In genomic region chr19:47301303-47302190, GRCm38 (mm10) we compare ENCODE assay signal across 9 mouse cellular contexts.
A peak's percentile ranks its signal among the peaks of the same experiment; 100 is the strongest.
DNase-seq lines count a peak whose midpoint lies in the region; ATAC-seq lines count a peak whose summit lies in the region.
"Had no signal": no experiment of that assay in that cellular context is flagged by ENCODE, and none has a peak within 500 bp of the region (broad histone marks: within the 10 kb centered on the region; RNA-seq: fewer than 3 reads in every experiment).

No protein-coding gene starts in this region.

- peak overlapping the region; percentile 10; the same call in 1 of the 2 replicates for H3K4me2 ChIP-seq in kidney, embryonic 14.5 days (replicated peaks; ENCODE audit: low read depth, low read length)
- H3K4me2 ChIP-seq in intestine, embryonic 16.5 days (ENCODE audit: low read depth, low read length), result no peak overlapping the region
- H3K4me2 ChIP-seq in neural tube, embryonic 11.5 days (ENCODE audit: low read depth), result peak overlapping the region; percentile 15

- H3K36me3 ChIP-seq in kidney, embryonic 14.5 days (ENCODE audit: control insufficient read depth, insufficient read depth, low read length), result peaks cover 12% of the 10 kb centered on the region
- peaks cover 76% of the 10 kb centered on the region for H3K36me3 ChIP-seq in embryonic facial prominence, embryonic 10.5 days (replicated peaks)
- no peaks in the 10 kb centered on the region for H3K36me3 ChIP-seq in intestine, embryonic 16.5 days (ENCODE audit: control insufficient read depth, insufficient read depth, low read length)
- H3K36me3 ChIP-seq in neural tube, embryonic 11.5 days (ENCODE audit: control insufficient read depth, insufficient read depth, low read length), result no peaks in the 10 kb centered on the region

- H3K27me3 ChIP-seq in kidney, embryonic 14.5 days (ENCODE audit: control insufficient read depth, insufficient read depth, low read length), result no peaks in the 10 kb centered on the region
- no peaks in the 10 kb centered on the region for H3K27me3 ChIP-seq in embryonic facial prominence, embryonic 10.5 days (replicated peaks; ENCODE audit: low read depth, poor library complexity, severe bottlenecking)
- no peaks in the 10 kb centered on the region for H3K27me3 ChIP-seq in intestine, embryonic 16.5 days (replicated peaks; ENCODE audit: control insufficient read depth, insufficient read depth, low read length)
- no peaks in the 10 kb centered on the region for H3K27me3 ChIP-seq in neural tube, embryonic 11.5 days (ENCODE audit: control insufficient read depth, insufficient read depth, low read length)

- peaks cover 25% of the 10 kb centered on the region for H3K4me1 ChIP-seq in kidney, embryonic 14.5 days (ENCODE audit: control insufficient read depth, insufficient read depth, low read length)
- peaks cover 66% of the 10 kb centered on the region for H3K4me1 ChIP-seq in embryonic facial prominence, embryonic 10.5 days
- peaks cover 23% of the 10 kb centered on the region for H3K4me1 ChIP-seq in intestine, embryonic 16.5 days (ENCODE audit: control insufficient read depth, insufficient read depth, low read length)
- H3K4me1 ChIP-seq in neural tube, embryonic 11.5 days (ENCODE audit: control insufficient read depth, insufficient read depth, low read length), result peaks cover 23% of the 10 kb centered on the region

- 8% methylated on average over 19 of the region's 19 CpGs for WGBS in kidney, embryonic 14.5 days
- WGBS in embryonic facial prominence, embryonic 10.5 days, result 6% methylated on average over 19 of the region's 19 CpGs
- 25% methylated on average over 19 of the region's 19 CpGs for WGBS in intestine, embryonic 16.5 days
- 8% methylated on average over 19 of the region's 19 CpGs for WGBS in neural tube, embryonic 11.5 days

- DNase-seq in kidney, adult 8-10 months, result no peak
- peak; percentile 80 for DNase-seq in embryonic facial prominence, embryonic 10.5 days (ENCODE audit: low spot score)
- peak; percentile 76 for DNase-seq in neural tube, embryonic 11.5 days (ENCODE audit: low spot score)
- DNase-seq in layer of hippocampus, postnatal 25 days (ENCODE audit: extremely low spot score in 1 of 2, low spot score in 1 of 2), result no peak
- DNase-seq in testis, postnatal 14 days (ENCODE audit: low spot score), result no peak
- no peak for DNase-seq in cerebellum, adult 11-12 months
- DNase-seq: cerebellum, postnatal 36 days had no signal

- H3K9ac ChIP-seq in kidney, embryonic 14.5 days (ENCODE audit: low read depth, low read length), result 0 out of 2 replicates have a peak overlapping the region, but pooled peaks have one; percentile 33
- H3K9ac ChIP-seq in intestine, embryonic 16.5 days (ENCODE audit: low read depth, low read length), result no peak overlapping the region; the same call in 1 of the 2 replicates
- peak overlapping the region; percentile 27 for H3K9ac ChIP-seq in neural tube, embryonic 11.5 days (ENCODE audit: low read length)

- no peaks in the 10 kb centered on the region for H3K9me3 ChIP-seq in kidney, embryonic 14.5 days (ENCODE audit: control insufficient read depth, low read length)
- H3K9me3 ChIP-seq in embryonic facial prominence, embryonic 10.5 days, result no peaks in the 10 kb centered on the region
- no peaks in the 10 kb centered on the region for H3K9me3 ChIP-seq in intestine, embryonic 16.5 days (ENCODE audit: control insufficient read depth, low read length)
- H3K9me3 ChIP-seq in neural tube, embryonic 11.5 days (ENCODE audit: control insufficient read depth, low read length), result no peaks in the 10 kb centered on the region

- H3K27ac ChIP-seq in kidney, embryonic 14.5 days (ENCODE audit: low read depth, low read length), result peak overlapping the region; percentile 83
- peak overlapping the region; percentile 86 for H3K27ac ChIP-seq in embryonic facial prominence, embryonic 10.5 days (replicated peaks)
- peak overlapping the region; percentile 64 for H3K27ac ChIP-seq in intestine, embryonic 16.5 days (ENCODE audit: low read length)
- H3K27ac ChIP-seq in neural tube, embryonic 11.5 days (ENCODE audit: low read depth, low read length), result peak overlapping the region; percentile 78

- peak; percentile 64 for ATAC-seq in kidney, embryonic 14.5 days (ENCODE audit: low FRiP score, low TSS enrichment)
- peak; percentile 32 for ATAC-seq in intestine, embryonic 16.5 days
- ATAC-seq in neural tube, embryonic 11.5 days (ENCODE audit: insufficient read depth, low FRiP score, low TSS enrichment), result peak; percentile 86

- H3K4me3 ChIP-seq in kidney, embryonic 14.5 days (ENCODE audit: low read length), result no peak overlapping the region
- H3K4me3 ChIP-seq in embryonic facial prominence, embryonic 10.5 days, result peak overlapping the region; percentile 31
- H3K4me3 ChIP-seq in intestine, embryonic 16.5 days (ENCODE audit: low read length), result no peak overlapping the region
- H3K4me3 ChIP-seq in neural tube, embryonic 11.5 days (ENCODE audit: low read depth, low read length), result no peak overlapping the region

Comparison
In these comparisons a context has a peak if more than half of its experiments do, and no peak if none do; other contexts are left out.
1. ATAC-seq: peak in every context shown above with its lines; median percentile 86 in neural tube, embryonic 11.5 days; 64 in kidney, embryonic 14.5 days; 32 in intestine, embryonic 16.5 days.
2. DNase-seq: peak in embryonic facial prominence, embryonic 10.5 days (single experiment) and neural tube, embryonic 11.5 days (single experiment); none in kidney, adult 8-10 months (0 of 2), layer of hippocampus, postnatal 25 days (0 of 2), testis, postnatal 14 days (single experiment) and cerebellum, adult 11-12 months (single experiment).
3. Peak in every context shown above with its lines, with median percentiles within 50 percentile points of each other: H3K27ac ChIP-seq.